Mouse (Mus musculus) R1 (cell line): ENCODE data around the gene Fads2.

ENCODE experiments used
- DNase-seq: peaks from one replicate; pipeline ENCODE4 v3.0.0-alpha.2; 2018; ENCODE audit warnings: low read depth, low spot score

The Fads2 gene

DNA sequence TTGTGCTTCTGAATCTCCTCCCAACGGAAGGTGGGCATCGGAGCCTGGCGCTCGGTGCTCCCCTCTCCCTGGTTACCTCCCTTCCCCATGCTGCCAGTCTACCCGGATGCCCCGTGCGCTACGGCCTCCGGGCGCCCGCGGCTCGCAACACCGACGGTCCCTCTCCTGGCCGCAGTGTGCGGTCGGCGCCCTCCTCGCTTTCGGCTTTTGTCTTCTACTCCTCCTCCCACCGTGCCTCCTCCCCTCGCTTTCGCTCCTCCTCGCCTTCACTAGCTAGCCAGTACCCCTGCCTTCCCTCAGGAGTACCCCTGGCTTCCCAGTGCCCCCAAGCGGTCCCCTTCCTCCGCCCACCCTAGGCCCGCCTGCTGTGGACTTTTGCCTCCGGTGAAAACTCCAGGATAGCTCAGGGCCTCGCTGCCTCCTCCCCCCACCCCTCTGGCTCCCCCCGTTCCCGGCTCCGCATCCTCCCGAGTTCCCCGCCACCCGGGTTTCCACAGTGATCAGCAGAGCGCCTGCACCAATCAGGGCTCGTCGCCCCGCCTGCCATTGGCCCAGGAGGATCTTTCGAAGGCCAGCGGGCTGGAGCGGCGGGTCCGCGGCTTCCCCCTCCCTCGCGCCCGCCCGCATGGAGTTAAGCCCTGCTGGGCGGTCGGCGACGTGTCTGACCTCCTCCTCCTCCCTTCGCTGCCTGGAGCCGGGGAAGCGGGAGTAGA is at the start of gene Fads2:
TSS of gene Fads2 (minus strand) at position 406 of the 713 bp plus-strand sequence.
- DNase-seq = peak; percentile 92

DNA sequence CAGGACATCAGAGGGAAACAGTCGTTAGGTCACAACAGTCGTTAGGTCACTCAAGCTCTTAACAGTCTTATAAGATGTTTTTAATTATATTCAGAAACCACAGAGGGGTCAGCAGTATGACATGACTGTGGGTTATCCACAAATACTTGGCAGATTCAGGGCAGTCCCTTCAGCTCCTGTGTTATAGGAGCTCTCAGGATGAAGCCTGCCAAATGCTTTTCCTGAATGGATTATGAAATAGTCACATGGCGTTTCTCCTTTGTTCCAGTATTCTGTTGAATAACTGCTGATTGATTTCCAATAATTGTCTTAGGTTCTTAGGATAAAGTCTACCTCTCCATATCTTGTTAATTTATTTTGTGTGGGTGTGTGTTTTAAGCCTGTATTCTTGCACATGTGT is 47.6 kb upstream of the Fads2 start:
- no peak for DNase-seq

DNA sequence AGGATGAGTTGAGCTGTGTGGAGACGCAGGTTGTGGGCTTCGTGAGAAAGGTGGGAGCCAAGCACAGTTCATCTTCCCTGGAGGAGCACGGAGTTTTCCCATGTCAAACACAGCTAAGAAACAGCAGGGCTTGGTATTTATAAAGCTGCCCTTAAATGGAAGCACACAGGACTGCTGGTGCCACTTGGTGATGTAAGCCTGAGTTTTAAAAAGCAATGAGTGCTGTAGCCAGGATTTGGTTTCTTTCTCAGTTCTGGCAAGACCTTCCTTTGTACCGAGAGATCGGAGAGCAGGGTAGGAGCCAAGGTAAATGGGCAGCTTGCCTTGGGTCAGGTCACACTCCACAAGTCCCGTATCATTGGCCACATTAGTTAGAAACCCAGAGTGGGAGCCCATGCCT is 47.0 kb upstream of the Fads2 start:
- no peak for DNase-seq

DNA sequence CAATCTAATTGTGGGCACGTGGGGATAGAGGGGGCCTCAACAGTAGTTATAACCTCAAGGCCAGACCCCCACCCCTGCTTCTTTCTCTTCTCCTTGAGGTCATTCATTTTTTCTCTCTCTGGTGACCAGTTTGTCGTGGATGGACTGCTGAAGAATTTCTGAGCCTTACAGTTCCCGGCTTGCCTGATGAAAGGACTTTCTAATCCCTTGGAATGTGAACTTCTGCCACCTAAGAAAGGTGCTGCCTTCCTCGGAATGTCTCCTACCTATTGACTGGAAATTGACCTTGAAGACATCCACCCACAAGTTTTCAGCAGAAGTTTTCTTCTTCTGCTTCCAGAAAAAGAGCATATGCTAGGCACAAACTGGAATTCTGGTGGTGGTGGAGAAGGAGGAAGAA is 42.9 kb upstream of the Fads2 start:
- peak; percentile 66 for DNase-seq

DNA sequence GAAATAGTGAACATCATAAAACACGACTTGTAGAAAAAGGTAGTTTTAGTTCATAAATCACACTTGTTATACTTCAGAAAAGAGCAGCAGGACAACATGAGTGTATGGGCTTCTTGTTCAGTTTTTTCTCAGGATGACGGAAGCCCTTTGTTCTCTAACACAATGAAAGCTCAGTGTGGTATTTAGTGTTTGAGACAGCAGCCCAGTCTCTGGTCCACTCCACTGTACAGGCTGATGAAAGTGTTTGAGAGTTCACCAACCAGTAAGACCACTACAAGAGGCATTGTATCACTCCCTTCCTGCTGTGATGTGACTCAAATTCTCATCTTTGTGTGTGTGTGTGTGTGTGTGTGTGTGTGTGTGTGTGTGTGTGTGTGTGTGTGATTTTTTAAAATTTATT is 42.1 kb upstream of the Fads2 start:
- peak; percentile 78 for DNase-seq

DNA sequence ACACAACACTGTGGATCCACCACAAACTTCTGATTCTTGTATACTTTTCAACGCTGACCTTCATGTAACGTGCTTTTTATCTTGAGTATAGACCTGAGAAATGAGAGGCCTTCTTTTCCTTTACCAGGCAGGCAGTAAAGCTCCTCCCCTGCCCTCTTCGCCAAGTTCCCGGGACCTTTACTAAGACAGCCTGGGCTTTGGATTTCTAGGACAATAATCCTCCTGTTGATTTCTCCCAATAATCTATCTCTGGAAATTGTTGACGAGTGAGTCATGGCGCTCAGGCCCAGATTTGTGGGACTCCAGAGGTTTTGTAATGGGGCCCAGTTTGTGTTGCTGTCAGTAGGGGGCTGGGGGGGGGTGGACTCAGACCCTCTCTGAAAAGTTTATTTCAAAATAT is 38.2 kb upstream of the Fads2 start:
- DNase-seq = no peak

DNA sequence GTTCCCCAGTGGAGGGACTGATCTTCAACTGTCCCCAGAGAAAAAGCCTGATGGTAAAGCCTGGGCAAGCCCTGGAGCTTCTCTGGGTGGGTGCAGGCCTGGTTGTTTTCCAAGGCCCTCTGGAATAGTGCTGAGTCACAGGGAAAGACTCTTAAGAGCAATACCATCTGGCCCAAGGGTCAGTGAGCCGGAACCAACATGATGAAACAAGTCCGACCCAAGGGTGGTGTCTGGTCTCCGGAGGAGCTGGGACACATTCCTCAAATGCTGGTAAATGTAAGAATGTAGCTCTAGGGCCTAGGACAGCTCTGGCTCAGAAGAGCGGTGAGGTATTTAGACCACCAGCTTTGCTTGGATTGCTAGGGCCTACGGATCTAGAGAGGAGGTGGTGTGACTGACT is 35.9 kb upstream of the Fads2 start:
- peak; percentile 59 for DNase-seq

DNA sequence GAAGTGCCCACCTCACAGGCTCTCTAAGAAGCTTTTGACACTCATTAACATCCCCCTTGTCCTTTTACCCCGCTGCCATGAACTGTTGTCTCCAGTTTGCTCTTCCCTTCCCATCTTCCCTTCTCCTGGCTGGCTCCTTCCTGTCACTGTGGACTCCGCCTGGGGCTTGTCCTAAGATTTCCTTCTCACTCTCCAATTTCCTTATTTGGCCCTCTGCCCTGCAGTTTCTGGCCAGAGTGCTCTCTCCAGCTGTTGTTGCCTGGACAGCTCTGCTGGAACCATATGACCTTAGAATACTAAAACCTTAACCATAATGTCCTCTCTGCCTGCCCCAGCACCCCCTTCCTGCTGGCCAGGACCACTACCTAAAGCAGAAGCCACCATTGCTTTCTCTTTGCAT is 33.1 kb upstream of the Fads2 start:
- DNase-seq = no peak

DNA sequence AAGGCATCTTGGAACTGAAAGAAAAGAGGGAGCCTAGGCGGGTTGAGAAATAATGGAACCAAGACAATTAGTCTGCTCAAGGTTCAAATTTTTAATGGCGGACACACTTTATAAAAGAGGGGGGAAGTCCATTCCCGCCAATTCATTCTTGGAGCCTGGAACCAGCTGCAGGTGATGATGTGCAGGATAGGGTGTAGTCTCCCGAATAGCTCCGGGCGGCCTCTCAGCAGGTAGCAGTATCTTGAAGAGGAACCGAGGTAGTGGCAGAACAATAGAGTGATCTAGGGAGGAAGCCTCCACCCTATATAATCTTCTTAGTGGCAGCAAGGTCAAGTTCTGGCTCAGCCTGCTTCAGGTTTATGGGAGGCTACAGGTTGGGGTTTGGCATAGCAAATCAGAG is 28.0 kb upstream of the Fads2 start:
- peak; percentile 75 for DNase-seq

DNA sequence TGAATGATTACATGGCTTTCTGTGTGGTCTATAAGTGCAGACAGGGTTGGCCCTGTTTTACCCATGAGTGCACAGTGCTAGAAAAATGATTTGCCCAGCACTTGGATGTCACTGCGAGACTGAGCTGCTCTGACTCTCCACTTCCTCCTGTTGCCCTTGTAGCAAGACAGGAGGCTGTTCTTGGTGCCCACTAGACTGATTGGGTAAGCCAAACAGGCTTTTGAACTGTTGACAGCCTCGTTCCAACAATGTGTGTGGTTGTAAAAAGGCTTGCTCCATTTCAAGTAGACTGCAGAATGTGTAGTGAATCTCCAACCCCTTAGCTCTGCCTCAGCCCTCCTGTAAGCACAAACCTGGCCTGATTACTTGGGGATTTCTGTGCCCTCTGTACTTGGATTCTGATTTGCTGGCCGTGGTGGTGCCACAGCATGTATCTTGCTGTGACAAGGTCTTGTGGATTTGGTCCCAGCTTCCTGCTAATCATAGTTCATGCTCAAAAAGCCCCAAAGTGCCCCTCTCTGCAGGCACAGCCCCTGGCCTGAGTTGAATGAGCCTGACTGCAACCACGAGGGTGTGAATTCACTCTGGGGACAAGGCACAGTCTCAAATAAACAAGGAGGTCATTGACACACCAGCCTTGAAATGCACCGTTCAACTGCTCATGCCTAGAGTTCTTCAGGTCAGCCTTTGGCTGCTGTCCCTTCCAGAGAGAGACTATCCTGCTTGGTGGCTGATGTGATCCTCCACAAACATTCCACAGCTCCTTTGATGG is 25.1 kb upstream of the Fads2 start:
- no peak for DNase-seq

DNA sequence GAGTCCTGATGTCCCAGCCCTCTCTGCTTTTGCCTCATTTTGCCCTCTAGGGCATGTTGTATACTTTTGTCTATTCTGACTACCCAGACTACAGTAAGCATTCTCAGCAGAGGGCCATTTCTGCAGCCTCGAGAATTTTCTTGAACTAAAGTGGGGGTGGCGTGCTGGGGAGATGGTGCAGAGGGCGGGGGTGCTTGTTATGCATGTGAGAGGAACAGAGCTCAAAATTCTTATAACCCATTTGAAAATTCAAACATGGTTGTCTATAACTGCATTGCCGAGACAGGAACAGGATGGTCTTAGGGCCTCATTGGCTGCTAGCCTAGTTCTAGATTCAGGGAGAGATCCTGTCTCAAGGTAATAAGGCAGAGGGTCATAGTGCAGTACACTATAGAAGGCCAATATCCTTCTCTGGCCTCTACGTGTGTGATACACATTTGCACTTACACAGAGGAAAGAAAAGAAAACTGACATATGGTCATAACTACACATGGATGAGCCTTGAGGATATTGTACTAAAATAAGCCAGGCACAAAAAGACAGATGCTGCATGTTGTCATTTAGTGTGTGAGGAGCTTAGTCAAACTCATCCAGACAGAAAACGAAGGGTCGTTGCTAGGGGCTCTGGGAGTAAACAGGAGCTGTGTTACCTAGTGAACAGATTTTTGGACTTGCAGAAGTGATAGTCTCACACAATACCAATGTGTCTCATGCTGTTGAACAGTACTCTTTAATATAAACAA is 22.5 kb upstream of the Fads2 start:
- no peak for DNase-seq

DNA sequence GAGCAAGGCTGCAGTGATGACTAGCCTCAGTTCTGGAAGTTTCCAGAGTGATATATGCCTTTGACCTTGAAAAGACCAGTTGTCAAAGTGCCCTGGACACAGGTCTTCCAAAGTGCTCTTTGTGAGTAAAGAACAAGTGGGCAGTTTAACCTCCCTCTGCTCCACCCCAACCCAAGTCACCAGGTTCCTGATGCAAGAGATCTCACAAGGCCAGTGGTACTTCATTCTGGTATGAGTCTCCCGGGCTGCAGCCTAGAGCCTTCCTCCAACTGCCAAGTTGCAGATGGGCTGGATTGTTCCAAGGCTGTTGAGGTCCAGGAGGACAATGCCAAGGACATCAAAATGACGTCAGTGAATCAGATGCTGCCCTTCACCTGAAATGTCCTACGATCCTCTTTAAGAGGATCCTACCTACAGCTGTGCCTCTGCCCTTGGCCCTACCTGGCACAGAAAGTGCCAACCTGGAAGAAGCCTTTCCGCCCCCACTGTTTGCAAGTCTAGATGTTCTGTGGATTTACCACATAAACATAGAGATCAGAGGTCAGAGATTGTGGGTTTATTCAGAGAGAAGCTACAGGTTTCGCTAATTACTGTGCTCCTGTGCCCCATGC is 20.6 kb upstream of the Fads2 start:
- no peak for DNase-seq

DNA sequence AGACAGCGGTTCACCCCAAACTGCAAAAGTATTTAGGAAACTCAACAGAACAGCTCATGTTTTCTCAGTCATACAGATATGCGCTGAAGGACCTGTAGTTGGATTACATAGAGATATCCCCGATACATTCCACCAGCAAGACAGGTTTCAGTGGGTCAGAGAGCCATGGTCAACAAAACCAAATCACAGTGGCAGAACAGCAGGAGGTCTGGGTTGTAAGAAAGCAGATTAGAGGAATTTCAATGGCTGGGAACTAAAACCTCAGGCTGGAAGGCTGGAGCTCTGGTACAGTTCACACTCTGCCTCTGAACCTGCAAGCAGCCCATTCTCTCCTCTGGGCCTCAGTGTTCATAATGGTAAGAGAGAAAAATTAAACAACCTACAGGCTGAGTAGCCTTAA is 15.1 kb upstream of the Fads2 start:
- peak; percentile 66 for DNase-seq

DNA sequence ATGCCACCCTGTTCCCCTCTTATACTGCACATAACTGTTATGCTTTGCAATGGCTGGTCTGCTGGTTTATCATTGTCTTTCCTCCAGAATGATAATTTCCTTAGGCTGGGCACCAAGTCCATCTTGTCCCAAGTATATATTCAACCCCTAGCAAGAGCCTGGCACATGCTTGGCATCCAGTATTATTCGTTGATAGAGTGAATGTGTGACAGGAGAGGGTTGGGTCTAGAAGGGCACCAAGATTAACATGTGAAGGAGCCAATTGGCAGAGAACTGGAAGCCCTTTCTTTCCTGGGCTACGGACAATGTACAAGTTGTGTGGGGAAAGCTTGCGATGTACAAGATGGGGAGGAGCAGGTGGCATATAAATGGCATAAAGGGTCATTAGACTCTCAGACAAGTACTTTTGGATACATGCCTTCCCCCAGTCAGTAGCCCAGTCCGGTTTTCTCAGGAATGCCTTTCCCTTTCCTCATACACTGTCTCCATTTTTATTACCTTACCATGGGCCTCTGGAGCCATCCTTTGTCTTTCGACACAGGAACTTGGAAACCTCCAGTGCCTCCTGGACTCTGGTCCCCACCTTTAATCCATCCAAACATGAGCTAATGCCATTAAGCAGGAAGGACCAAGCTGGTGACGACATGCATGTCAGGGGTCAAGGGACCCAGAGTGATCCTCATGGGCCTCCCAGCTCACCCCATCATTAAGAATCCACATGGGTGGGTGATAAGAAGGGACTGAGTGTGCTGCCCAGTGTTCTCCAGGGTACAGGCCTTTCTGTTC is 14.0 kb upstream of the Fads2 start:
- DNase-seq = no peak

DNA sequence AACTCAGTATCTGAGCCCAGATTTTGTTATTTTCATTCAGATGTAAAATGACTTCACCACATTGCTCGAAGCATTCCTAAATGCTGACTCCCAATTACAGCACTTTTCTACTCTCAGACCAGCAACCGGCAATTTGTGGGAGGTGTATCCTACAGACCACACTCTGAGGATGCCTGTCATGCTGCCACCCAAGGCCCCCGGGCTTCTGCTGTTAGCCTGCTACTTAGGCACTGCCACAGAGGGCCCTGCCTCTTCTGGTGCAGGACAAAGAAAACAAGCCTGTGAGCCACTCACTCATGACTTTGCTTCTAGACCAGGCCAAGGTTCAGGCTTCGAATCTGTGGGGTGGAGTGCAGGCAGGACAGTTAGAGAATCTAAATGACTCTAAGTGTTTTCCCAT is 11.4 kb upstream of the Fads2 start:
- DNase-seq = no peak

DNA sequence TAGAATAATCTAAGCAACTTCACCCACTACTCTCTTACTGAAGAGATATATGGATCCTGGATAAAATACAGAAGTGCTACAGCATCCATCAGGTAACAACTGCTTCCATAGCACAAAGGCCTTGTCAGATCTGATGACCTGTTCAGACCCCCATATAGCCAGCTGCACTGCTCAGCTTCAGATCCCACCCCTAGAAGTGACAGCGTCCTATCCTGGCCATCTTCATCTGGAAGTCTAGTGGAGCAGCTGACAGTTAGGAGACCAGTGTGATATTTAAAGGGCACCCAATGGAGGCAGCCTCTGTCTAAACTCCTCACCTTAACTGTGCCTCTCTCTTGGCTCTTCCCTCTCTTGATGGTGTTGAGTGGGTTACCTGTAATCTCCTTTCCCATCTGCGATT is 7.1 kb upstream of the Fads2 start:
- DNase-seq = no peak

DNA sequence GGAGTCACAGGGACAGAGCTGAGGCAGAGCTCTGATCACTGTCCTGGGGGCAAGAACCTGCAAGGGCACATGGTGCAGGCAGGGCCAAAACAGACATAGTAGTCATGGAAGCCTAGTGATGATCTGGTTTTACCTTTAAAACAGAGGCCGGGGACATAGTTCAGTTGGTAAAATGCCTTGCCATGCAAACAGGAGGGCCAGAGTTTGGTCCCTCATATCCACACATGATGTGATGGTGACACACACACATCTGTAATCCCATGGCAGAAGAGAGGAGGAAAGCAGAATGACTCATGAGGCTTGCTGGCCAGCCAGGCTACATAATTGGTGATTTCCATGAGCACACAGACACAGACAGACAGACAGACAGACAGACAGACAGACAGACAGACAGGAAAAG is 6.6 kb upstream of the Fads2 start:
- no peak for DNase-seq

DNA sequence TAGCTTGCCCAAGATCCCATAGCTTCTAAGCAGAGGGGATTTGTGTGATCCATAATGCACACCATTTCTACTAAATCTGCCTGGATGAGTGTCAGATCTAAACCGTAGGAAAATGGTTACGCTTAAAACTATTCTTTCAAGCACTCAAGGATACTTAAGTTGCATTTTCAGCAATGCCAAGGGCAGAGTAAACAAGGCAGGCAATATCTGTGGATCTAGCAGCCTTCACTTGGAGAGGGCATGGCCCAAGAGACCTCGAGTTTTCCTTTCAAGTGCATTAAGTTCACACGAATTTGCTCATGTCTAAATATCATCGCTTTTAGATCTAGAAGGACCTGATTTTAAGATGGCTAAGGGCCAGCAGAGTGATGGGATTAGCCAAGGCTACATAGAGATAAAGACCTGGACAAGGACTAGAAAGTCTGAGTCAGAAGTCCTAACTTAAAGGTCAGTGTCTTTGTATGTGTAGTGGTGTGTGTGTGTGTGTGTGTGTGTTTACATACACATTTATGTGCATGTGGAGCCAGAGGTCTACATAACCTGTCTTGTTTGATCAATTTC is 5.6 kb upstream of the Fads2 start:
- DNase-seq = no peak

DNA sequence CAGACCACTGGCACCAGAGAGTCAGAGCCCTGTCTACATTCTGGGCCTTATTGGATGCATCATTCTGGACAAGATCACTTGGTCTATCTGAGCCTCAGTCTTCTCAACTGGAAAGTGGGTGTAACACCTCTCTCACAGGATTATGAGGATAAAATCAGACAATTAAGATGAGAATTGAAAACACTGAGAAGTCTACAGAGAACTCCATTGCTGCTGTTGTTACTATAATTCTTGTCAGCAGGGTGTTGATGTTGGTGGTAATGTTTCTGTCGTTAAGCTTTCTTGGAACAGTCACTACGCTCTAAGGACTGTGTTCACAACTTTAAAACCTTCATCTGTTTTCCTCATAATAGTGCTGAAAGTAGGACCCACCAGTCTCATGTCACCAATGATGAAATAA is 5.1 kb upstream of the Fads2 start:
- no peak for DNase-seq

DNA sequence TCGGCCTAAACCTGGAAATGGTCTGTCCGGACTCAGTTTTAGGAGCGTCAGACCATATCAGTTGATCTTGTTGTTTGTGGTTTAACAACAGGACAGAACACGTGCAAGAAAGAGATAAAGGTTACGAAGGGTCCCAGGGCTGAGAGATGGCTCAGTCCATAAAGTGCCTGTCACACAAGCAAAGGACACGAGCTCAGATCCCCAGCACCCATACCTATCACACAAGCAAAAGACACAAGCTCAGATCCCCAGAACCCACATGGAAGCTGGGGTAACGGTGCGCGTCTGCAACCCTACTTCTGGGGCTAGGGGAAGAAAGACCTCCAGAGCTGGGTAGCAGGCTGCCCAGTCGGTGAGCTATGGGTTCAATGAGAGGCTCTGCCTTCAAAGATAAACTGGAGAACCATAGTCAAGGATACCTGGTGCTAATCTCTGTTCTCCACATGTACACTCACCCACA is 3.5 kb upstream of the Fads2 start:
- DNase-seq = no peak

DNA sequence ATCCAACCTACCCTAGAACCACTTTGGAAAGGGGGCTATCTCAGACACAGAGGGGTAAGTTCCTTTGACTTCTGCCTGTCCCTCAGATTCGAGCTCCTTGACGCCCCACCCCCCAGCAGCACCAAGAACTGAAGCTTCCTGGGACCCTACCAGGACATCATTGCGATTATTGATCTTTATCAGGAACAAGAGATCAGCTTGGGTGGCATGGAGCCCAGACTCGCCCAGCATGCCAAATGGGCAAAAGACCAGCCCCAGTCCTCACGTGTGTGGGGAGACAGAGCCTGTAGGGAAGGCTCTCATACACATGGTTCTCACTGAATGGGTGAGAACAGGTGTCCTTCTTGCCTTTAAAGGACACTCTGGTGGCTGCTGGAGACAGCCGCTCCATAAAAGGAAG is 2.7 kb upstream of the Fads2 start:
- DNase-seq = no peak
